In genomic region chr8:48177876-48178275, GRCm38 (mm10) we compare ENCODE assay signal across 12 mouse cellular contexts.
"Had no signal": no experiment of that assay in that cellular context is flagged by ENCODE, and none has a peak within 500 bp of the region (broad histone marks: within the 10 kb centered on the region; RNA-seq: fewer than 3 reads in every experiment).

No protein-coding gene starts in this region.

- H3K36me3 ChIP-seq: limb, embryonic 12.5 days; liver, embryonic 13.5 days; lung, embryonic 15.5 days; midbrain, embryonic 13.5 days had no signal

- DNase-seq: kidney, postnatal 36 days; liver; liver, embryonic 13.5 days; liver, postnatal 0 days; lung, postnatal 14 days; right cerebral cortex, postnatal 14 days; thymus, postnatal 4 days had no signal

- H3K4me2 ChIP-seq: limb, embryonic 12.5 days; liver, embryonic 13.5 days; lung, embryonic 15.5 days; midbrain, embryonic 13.5 days had no signal

- H3K4me1 ChIP-seq: limb, embryonic 12.5 days; liver, embryonic 13.5 days; lung, embryonic 15.5 days; megakaryocyte, embryonic 14.5 days had no signal

- H3K27ac ChIP-seq: limb, embryonic 12.5 days; liver, embryonic 13.5 days; lung, embryonic 15.5 days; macrophage; midbrain, embryonic 13.5 days had no signal

- H3K9me3 ChIP-seq: lung, embryonic 15.5 days; midbrain, embryonic 13.5 days had no signal

- H3K27me3 ChIP-seq: liver, embryonic 13.5 days; lung, embryonic 15.5 days; megakaryocyte, embryonic 14.5 days; midbrain, embryonic 13.5 days had no signal

- H3K4me3 ChIP-seq: limb, embryonic 12.5 days; liver, embryonic 13.5 days; lung, embryonic 15.5 days; megakaryocyte, embryonic 14.5 days; midbrain, embryonic 13.5 days had no signal

- H3K9ac ChIP-seq: limb, embryonic 12.5 days; liver, embryonic 13.5 days; liver, postnatal 0 days; lung, embryonic 15.5 days; midbrain, embryonic 13.5 days had no signal

- ATAC-seq: liver, postnatal 0 days; midbrain, embryonic 13.5 days had no signal
